Mouse (Mus musculus): ENCODE results near the gene Gm1043.

The Gm1043 gene

DNA sequence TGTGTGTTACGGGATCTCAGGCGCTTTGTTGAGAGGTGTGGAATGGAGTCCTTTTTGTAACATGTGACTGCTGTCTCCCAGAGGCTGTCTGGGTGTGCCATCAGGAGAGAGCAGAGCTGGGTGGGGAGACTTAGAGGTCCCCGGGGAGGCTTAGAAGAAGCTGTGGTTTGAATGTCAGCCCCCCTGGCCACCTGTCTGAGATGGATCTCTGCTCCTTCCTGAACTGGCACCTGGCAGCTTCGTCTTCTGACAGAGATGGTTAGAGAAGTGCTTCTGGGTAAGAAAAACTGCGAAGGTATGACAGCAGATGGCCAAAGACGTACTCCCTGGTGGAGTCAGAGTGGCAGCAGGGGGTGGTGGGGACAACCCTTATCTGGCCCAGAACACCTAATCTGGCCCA, 22.4 kb downstream of the Gm1043 start:
- DNase-seq (ENCODE audit: low read depth in 1 of 2, low spot score in 2 of 2) = no peak

DNA sequence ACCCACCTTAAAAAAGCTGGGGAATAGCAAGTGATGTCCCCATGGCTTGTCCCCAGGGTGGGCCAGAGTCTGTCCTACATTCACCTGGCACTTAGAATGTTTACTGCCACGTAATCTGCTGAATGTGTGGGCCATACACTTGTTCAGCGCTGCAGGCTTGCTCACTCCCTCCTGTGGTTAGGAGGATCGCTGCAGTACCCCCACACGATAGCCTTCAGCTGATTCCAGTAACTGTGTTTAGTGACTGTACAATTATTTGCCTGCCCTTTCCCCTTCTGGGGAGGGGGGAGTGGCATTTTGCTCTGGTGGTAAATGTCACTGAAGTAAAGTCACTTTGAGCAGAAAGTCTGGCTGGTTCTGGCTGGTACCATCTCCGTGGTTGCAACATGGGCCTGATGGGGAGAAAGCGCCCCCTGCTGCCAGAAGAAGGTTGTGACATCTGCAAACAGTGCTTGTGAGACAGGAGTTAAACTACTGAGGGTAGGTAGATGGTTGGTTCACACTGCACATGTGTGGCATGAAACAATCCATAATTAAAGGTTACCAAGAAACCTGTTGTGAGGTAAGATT, 24.2 kb downstream of the Gm1043 start:
- DNase-seq (ENCODE audit: low read depth in 1 of 2, low spot score in 2 of 2) = peak; percentile 3 to 16

DNA sequence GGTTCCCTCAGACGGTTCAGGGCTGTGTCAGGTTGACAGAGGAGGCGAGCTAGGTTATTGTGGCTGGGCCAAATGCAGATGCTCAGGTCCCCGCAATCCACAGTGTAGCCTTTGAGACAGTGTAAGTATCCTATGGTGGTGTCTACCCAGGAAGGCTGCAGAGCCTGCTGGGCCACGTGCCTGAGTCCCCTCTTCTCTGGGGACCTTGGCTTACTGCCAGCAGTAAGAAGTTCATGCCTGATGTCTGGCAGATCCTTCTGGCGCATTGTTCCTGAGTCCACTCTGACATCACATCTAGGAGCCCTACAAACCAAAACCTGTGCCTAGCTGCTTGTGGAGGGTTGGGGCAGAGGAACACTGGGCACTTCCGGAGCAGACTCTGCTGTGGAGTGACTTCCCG, 27.2 kb downstream of the Gm1043 start:
- no peak for DNase-seq (ENCODE audit: low read depth in 1 of 2, low spot score in 2 of 2)

DNA sequence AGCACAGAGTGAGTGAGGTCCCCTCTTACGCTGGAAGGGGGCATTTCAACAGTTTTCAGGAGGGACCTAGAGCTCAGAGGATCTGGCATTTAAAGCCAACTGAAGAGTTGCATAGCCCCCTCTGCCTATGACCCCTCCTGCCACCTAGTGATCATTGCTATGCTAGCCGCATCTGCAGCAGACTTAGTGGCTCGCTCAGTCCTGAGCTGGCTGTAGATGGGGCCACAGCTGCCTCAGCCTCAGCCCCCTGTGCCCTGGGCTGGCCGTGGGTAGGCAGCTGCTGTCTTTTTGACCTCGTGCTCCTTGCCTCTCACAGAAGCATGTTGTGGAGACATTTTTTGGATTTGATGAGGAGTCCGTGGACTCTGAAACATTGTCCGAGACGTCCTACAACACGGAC, 32.0 kb downstream of the Gm1043 start:
- DNase-seq (ENCODE audit: low read depth in 1 of 2, low spot score in 2 of 2) = no peak

DNA sequence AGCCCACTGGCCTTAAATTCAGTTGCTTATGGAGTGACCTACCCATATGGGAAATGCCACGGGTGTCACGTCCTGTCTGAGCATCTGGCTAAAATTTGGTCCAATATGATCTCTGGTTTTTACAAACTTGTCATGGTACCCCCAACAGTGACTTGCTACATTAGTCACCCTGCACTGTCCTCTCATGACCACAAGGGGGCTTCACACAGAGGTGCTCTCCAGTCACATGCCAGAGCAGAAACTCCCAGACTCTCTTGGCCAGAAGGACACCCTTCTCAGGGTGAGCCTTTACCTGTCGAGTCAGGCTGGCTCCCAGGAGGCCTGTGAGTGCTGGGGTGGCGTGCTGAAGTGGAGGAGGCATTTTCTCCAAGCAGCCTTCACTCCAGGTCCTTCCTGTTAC, 33.1 kb downstream of the Gm1043 start:
- no peak for DNase-seq (ENCODE audit: low read depth in 1 of 2, low spot score in 2 of 2)

DNA sequence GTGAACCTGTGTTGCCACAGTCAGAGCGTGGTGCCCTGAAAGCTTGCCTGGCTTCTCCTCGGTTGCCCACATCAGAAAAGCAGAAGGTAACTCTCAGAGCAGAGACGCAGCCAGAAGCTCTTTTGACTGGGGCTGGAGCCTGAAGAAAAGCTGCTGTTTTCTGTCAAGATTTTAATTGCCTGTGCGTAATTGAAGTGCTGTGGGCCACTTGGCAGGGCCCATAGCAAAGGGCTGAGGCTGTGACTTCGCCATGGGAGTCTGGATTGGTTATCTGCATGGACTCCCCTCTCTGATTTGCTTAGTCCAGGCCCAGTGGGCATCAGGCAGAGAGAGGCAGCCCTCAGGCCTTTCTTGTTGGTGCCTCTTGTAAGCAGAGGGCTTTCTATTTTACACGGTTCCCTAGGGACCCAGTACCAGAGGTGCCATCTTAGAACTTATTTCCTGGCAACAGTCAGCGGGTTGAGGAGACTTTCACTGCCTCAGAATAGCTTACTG, 36.1 kb downstream of the Gm1043 start:
- no peak for DNase-seq (ENCODE audit: low read depth in 1 of 2, low spot score in 2 of 2)

DNA sequence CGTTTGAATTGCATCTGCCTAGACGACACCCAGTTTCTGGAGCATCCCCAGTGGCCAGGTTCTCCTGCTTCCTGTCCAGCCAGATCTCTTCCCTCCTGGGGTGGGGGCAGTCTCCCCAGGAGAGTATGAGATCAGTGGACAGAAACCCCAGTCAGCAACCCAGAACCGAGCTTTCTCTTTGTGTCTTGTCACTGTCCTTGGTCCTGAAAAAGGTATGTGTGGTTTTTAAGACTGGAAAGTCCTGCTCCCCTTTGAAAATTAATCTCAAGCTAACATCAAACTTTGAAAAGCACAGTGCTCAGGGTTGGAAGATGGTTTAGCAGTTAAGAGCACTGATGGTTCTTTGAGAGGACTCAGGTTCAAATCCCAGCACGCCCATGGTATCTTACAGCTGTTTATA, 46.7 kb downstream of the Gm1043 start:
- DNase-seq (ENCODE audit: low read depth in 1 of 2, low spot score in 2 of 2) = no peak

DNA sequence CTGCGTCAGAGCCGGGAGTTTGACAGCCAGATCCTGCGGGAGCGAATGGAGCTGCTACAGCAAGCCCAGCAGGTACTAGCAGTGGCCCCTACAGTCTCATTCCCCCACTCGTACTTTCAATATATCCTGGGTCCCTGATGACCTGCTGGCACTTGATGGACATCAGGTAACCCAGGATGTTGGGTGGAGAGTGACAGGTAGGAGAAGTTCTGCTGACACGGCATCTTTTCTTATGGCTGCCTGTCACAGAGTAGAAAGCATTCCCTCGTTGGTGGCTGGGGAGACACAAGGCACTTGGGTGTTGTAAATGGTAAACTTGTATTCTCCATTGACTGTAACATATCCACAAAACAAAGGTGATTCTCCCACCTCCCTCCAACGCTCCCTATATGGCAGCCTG, 56.6 kb downstream of the Gm1043 start:
- no peak for DNase-seq (ENCODE audit: low read depth in 1 of 2, low spot score in 2 of 2)

DNA sequence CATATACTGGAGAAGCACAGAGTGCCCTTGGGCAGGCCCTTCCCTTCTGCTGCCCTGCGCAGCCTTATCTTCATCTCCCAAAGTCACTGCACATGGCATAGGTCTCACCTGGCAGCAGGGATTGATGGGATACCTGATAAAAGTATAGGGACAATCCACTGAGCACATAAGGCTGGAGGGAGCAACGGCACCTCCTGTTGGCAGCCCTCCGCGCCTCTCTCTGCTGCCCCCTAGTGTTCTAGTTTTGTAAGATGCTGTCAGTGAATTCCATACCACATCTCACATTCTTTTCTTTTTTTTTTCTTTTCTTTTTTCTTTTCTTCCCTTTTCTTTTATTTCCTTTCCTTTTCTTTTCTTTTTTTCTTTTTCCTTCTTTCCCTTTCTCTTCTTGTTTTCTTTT, 62.4 kb downstream of the Gm1043 start:
- no peak for DNase-seq (ENCODE audit: low read depth in 1 of 2, low spot score in 2 of 2)

DNA sequence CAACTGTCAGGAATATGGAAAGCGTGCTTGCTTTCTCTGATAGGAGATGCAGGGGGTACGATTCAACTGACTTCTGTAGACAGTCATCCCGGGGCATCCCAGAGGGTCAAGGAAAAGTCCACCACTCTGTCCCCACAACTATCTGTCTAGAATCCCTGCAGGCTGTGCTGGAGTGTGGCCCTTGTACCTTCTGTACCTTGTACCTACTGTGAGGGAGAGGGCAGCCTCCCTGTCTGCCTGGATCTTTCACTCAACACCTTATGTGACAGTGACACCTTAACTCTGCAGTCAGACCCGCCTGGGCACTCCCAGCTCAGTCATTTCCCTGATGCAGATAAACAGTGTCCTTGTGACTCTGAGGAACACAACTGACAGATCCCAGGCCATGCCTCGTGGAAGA, 65.5 kb downstream of the Gm1043 start:
- DNase-seq (ENCODE audit: low read depth in 1 of 2, low spot score in 2 of 2) = no peak

DNA sequence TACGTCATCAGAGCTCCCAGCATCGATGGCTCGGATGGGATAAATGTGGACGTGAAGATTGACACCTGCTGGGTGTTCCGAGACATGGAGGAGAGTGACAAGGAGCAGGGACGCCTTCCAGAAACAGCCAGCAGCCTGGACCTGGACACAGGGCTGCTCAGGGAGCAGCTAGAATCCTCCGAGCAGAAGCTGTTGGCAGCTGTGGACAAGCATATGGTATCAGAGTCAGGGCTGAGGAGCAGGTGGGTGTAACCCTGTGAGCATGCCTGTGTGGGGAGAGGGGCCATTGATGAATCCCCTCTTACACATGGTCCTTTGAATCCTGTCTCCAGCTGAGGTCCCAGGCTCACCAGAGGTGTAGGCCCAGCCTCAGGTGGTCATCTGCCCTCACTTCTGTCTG, 69.3 kb downstream of the Gm1043 start:
- no peak for DNase-seq (ENCODE audit: low read depth in 1 of 2, low spot score in 2 of 2)

DNA sequence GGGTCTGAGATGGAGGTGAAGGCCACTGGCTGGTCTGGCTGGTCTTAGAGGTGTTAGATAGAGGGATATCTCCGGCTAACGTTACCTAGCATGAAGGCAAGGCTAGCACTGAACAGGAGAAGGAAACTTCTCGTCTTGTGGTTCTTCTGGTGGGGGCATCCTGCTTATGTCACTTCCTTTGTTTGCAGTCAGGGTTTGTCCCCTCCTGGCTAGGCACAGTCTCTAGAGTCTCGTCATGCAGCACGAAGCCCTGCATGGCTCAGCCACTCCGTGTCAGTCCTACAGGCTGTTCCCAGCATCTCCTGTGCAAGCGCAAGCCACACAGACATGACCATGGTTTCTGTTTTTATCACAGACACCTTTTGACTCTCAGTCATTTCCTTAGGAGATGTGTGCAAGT, 73.2 kb downstream of the Gm1043 start:
- DNase-seq (ENCODE audit: low read depth in 1 of 2, low spot score in 2 of 2) = no peak

DNA sequence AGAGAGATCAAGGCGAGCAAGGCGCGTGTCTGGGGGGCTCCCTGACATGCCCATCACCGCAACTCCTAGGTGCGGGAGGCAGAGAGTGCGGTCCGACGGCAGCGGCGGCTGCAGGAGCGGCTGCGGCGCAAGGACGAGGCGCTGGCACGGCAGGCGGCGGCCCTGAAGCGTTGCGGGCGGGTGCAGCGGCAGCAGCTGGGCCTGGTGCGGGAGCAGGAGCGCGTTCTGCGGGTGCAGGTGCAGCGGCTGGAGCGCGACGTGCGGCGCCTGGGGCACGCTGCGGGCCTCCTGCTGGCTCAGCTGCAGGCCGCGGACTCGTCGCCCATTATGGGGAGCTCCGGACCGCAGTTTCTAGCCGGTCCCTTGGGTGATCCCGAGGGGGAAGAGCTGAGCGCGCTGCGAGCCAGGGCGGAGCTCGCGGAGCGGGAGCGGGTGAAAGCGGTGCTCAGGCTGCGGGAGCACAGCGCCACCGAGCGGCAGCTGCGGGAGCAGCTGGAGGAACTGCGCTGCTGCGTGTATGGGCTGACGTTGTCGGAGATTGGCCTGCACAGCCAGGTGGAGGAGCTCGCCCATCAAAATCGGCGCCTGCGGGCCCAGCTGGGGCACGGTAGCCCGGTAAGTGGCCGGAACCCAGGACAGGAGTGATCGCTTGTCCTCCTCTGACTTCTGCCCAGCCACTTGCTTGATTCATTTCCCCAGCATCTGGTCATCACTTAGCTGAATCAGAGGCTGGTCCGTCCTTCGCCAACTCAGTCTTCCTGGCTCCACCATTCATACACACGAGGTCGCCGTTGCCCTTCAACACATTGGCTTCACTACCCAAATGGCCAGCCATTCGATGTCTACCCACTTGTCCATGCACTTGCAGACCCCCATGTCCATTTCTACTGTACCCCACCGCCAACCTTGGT, 78.0 kb downstream of the Gm1043 start:
- DNase-seq (ENCODE audit: low read depth in 1 of 2, low spot score in 2 of 2) = no peak

DNA sequence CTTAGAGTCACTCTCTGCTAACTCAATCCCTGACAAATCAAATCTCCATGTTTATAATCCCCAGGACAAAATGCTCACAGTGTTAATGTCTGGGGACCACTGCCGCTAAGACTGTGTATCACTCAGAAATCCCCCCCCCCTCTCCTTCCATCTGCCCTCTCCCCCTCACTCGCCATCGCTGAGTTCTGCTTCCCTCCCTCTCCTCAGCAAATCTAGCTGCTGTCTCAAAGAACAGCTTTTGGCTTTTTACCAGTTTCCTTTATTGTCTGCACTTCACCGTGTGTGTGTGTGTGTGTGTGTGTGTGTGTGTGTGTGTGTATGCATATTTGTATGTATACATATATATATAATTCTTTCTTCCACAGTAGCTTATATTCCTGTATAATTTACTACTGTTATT, 91.3 kb downstream of the Gm1043 start:
- DNase-seq (ENCODE audit: low read depth in 1 of 2, low spot score in 2 of 2) = no peak

DNA sequence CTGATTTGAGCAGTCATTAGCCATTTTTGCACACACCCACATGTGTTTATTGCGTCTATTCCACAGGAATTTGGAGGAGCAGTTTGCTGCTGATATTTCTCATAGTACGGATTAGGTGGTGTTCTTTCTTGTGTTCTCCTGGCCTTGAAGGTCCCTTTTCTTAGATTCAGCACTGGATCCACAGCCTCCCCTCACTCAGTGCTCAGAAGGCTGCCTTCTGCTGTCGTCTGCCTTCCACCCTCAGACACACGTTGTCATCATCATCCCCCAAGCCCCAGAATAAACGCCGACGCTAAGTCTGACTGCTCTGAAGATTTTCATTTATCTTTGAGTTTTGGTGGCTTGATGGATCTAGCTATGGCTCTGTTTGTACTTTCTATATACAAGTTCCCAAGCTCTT, 91.9 kb downstream of the Gm1043 start:
- no peak for DNase-seq (ENCODE audit: low read depth in 1 of 2, low spot score in 2 of 2)

DNA sequence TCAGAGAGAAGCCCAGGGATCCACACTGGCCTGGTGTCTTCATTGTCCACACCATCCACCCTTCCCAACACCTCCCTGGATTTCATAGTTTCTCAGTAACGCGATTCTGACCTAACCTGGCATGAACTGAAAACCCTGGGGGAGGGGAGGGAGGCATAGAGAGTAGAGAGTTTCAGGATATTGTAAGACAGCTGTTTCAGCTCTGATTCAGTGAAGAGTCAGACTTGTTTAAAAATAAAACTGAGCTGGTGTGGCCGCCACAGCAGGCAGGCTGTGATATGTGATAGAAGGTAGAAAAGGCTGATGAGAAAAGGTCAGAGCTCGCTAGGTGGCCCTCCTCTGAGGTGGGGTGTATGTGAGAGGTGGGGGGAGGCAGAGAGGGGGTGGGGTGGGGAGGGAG, 93.6 kb downstream of the Gm1043 start:
- DNase-seq (ENCODE audit: low read depth in 1 of 2, low spot score in 2 of 2) = no peak

DNA sequence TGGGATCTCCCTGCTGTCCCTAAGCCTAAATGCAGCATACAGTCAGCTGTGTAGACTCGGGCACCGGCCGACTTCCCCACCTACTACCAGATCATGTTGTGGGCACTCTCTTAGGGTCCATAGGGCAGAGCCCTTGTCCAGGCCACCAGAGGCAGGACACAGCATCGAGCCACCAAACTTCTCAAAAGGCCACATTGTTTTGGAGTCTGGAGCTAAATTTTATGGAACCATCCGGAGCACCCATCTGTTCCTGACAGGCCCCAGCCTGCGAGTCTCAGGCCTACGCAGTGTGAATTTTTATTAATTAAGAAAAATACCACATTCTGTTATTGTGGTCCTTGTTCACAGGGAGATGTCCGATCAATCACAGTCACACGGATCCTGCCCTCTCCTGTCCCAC, 94.7 kb downstream of the Gm1043 start:
- DNase-seq (ENCODE audit: low read depth in 1 of 2, low spot score in 2 of 2) = no peak

DNA sequence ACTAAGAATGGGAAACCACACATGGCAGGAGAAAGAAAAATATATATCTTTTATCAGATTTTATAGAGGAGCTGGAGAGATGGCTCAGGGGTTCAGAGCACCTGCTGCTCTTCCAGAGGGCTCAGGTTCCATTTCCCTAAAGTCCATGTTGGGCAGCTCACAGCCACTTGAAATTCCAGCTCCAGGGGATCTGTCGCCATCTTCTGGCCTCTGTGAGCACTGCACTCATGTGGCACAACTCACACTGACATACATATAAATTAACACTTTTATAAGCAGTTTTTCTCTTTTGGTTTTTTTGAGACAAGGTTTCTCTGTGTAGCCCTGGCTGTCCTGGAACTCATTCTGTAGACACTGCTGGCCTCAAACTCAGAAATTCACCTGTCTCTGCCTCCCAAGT, 95.5 kb downstream of the Gm1043 start:
- no peak for DNase-seq (ENCODE audit: low read depth in 1 of 2, low spot score in 2 of 2)

DNA sequence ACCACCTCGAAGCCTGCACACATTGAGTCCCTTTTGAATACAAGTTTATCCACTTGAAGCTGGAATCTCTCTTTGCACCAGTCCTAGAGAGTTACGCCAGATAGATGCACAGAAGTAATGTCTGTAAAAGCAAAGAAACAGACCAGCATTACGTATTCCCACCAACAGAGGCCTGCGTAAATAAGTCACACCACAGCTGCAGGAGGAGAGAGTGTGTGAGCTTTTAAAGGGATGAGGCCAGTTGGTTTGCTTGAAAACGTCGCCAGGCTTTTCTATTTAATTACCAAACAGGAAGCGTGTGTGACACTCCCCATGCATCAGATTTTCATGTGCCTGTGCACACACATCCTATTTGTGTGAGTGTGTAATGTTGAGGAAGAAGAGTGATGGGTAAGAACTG, 99.4 kb downstream of the Gm1043 start:
- DNase-seq (ENCODE audit: low read depth in 1 of 2, low spot score in 2 of 2) = no peak

DNA sequence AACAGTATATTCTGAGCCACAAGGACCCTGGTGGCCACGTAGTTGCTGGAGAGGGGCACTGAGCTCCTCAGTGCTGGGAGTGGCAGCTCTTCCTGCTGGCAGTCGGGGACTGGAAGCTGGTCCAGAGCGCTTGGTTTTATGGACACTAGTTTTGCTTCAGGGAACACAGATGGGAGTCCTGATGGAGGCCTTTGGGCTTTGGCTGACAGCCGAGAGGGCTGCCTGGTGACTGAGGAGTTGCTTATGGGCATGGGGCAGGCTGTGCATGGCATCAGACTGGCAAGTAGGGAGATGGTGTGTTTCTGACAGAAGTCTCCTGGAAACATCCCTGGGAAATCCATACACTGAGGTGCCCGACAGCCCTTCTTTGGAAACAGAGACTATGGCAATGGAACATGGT, 105.2 kb downstream of the Gm1043 start:
- DNase-seq (ENCODE audit: low read depth in 1 of 2, low spot score in 2 of 2) = no peak

DNA sequence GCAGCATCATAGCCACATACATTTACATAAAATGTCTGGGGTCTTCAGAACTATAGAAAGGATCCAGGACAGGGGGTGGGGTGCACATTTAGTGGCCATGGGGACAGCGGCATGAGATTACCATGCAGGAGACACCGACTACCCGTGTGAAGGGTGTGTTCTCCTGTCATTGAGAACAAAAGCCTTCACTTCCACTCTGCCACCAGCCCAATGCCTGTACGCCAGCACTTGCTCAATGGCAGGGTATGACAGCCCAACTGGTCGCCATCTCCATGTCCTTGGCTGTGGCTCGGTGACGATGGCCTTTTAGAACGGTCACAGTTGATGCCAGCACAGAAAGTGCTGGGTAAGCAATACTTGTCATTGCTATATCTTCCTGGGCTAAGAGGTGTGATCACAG, 111.0 kb downstream of the Gm1043 start:
- DNase-seq (ENCODE audit: low read depth in 1 of 2, low spot score in 2 of 2) = no peak

DNA sequence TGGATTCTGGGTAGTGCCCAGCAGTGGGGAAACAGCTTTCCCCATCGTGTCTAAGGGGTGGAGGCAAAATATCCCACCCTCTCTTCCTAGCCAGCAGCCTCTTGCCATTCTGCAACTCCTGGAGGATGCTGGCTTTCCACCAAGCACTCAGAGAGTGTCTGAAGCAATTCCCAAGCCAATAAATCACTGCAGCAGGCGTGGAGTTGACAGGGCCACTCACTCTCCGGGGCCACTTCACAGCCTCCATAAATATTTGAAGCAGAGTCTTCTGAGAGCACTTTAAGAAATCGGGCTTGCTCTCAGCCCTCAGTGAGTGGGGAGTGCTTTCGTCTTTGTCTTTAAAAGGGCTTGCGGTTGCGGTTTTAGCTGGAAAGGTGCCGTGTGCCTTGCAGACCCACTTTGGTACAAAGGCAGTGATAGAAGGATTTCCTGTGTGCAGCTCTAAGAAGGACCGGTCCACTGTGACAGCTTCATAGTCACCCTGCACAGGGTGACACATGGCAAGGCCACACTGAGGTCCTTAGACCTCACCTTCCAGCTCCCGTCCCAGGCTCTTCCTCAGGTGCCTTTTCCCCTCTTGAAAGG, 111.6 kb downstream of the Gm1043 start:
- DNase-seq (ENCODE audit: low read depth in 1 of 2, low spot score in 2 of 2) = no peak

All from monocyte, adult 2 months (primary cell).